Mouse (Mus musculus): ENCODE measurements around the gene Cd9. TPM values are rescaled to one million over a fixed set of nuclear protein-coding genes. Genes with fewer than 3 reads are reported as not detected.

Cd9 gene
- total RNA-seq (2023): 10 to 100 TPM; 84.9 to 87.0 TPM

DNA sequence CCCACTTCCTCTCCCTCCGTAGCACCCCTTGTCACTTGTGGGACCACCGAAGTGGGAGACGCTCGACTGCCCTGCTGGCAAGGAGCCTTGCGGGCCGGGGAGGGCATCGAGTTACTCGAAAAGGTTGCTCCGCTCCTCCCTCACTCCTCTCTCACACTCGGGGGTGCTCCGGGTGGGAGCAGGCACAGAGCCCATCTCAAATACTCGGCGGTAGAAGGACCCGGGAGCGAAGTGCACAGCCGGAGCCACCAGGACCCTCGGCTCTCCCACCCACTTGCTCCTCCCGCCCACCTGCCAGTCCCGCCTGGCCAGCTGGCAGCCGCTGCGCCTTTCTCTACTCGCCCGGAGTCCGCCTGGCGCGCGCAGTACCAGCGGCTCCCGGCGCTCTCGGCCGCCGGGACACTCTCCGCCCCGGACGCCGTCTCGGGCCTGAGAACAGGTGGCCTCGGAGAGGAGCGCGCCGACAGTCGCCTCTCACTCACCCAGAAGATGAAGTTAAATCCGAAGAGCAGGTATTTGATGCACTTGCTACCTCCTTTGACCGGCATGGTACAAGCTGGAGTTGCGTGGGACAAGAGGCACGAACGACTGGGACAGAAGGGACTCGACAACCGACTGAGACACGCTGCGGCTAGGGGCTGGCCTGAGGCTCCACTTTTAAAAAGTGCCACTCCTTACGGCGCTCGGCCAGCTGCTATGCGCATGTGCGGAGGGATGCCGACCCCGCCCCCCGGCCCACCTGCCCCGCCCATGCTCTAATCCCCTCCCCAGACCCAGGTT lies at the start of gene Cd9:
TSS of gene Cd9 (minus strand) at position 700 of the 780 bp plus-strand sequence.

Other genes starting within 250 kb of the Cd9 start
- gene Tuba3a, start 208.7 kb downstream of the Cd9 start, total RNA-seq (2023): not detected
- gene Ltbr, start 180.9 kb downstream of the Cd9 start, total RNA-seq (2023): 10 to 100 TPM; 88.3 to 93.0 TPM
- 10 to 100 TPM; 14.4 to 16.7 TPM for gene Scnn1a, start 174.1 kb downstream of the Cd9 start, total RNA-seq (2023)
- 100 to 1,000 TPM; 367 to 406 TPM for gene Tnfrsf1a, start 145.4 kb downstream of the Cd9 start, total RNA-seq (2023)
- gene Plekhg6, start 114.0 kb downstream of the Cd9 start, total RNA-seq (2023): not detected
- 10 to 100 TPM; 16.7 to 24.9 TPM for gene Vwf, start 52.0 kb upstream of the Cd9 start, total RNA-seq (2023)
- gene Ano2, start 195.6 kb upstream of the Cd9 start, total RNA-seq (2023): not detected

Data from monocyte, adult 59 days (primary cell).